Mouse (Mus musculus) neutrophil, adult 65 days (primary cell): Measurements from ENCODE around the gene Obox6. TPM values are rescaled to one million over a fixed set of nuclear protein-coding genes. Genes with fewer than 3 reads are reported as not detected.

Experiments
- total RNA-seq: library from RNA; stranded (reverse); gene quantifications from 2 replicates; pipeline ENCODE4 v1.2.4, GENCODE M21; 2023

Gene Obox6
- not detected in 2 replicates for total RNA-seq

GRCm38 (mm10) chr7:15839578-15839977 is at the start of gene Obox6:
Gene Obox6 (minus strand): TSS chr7:15839678.

GRCm38 (mm10) chr7:15882317-15882716 is 42.8 kb upstream of the Obox6 start, which contains the start of gene Crxos:
Gene Crxos (plus strand): TSS chr7:15882617.

GRCm38 (mm10) chr7:15879756-15880155 is 40.3 kb upstream of the Obox6 start, which contains the start of gene Crx:
Gene Crx (minus strand): TSS chr7:15879968.

Other genes starting within 250 kb of the Obox6 start
- not detected in 2 replicates for gene Obox3, start 199.8 kb downstream of the Obox6 start, total RNA-seq
- not detected in 2 replicates for gene Obox5, start 89.5 kb downstream of the Obox6 start, total RNA-seq
- not detected in 2 replicates for gene Crx, start 40.3 kb upstream of the Obox6 start, total RNA-seq
- not detected in 2 replicates for gene Crxos, start 42.9 kb upstream of the Obox6 start, total RNA-seq
- gene Selenow, start 82.7 kb upstream of the Obox6 start, total RNA-seq: 15.2 and 15.5 TPM in 2 replicates
- 148 and 177 TPM in 2 replicates for gene Nop53, start 106.4 kb upstream of the Obox6 start, total RNA-seq
- gene Ehd2, start 127.9 kb upstream of the Obox6 start, total RNA-seq: 0.14 TPM in 1 of 2 replicates, not detected in the other
- 28.1 and 31.4 TPM in 2 replicates for gene Bicra, start 208.2 kb upstream of the Obox6 start, total RNA-seq
- 0.50 and 0.66 TPM in 2 replicates for gene Zfp541, start 222.1 kb upstream of the Obox6 start, total RNA-seq